Mouse (Mus musculus) heart, postnatal 10 days (tissue): ENCODE data around the gene Ckap4. TPM values are rescaled to one million over a fixed set of nuclear protein-coding genes. Genes with fewer than 3 reads are reported as not detected.

Source experiments
- DNase-seq, 2 experiments: peaks; one replicate each; pipeline ENCODE4 v3.0.0; 2021
- intact Hi-C: fragments of 180-260 bp; cut with DNase I; formaldehyde crosslinking; loops from one replicate; pipeline ENCODE4 v1.15.1; 2025
- total RNA-seq, 2 experiments: library from RNA; stranded (reverse); gene quantifications; 2 replicates each; pipeline ENCODE4 v1.2.3; 2021

Ckap4 gene
- 10 to 100 TPM; 74.8 to 86.4 TPM for total RNA-seq

DNA sequence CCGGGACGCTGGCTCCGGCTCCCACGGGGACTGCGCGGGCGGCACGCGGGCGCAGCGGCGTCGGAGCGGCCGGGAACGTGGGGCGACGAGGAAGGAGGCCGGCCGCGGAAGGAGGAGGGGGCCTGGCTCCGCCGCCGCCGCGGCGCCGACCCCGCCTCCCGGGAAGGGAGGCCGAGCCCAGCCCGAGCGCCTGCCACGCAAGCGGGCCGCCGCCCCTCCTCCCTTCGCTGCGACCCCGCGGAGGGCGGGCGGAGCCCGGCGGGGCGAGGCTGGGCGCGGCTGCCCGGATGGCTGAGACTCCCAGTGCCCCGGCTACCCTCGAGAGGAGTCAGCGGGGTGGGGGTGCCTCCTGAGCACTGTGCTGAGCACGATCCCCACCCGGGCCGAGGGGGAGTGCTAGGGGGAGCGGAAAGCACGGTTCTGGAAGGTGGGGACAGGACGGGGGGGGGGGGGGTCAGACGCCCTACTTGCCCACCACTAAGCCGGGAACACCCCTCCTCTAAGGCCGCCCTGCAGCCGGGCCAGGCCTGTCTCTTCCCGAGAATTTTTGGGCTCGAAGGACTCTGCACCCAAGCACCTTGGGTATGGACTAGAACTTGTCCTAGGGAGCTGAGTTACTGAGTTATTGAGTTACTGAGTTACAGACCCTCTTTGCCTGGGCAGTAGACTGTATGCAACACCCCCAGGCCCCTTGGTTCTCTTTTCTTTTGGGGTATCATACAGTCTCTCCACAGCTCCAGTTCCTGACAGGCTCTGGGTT is at the start of gene Ckap4:
Gene Ckap4 (minus strand): TSS at position 151 of the 760 bp plus-strand sequence.
- intact Hi-C loops: loop anchor here (1.0 to 2.0 kb wide), 3 partner anchors 43 to 88 kb away; partner anchors contain the start of genes Polr3b and Tcp11l2
- peak; percentile 78 to 87 for DNase-seq

DNA sequence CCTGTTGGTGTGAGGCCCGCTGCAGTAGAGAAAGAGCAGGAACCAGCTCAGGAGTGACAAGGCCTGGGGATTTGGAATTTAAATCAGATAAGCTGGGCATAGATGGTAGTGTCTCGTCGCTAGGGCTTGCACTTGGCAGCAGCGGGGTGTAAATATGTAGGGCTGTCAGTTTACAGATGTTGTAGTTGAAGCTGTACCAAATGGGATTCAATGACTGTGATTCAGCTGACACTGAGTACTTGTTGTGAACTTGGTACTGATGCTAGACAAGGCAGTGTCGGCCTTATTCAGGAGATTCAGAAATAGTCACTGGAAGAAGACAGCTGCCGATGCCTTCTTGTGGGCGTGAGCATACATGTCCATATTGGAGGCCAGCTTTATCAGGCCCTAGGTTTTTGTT is 48.4 kb upstream of the Ckap4 start:
- DNase-seq: no peak
- intact Hi-C loops: no loop called here

DNA sequence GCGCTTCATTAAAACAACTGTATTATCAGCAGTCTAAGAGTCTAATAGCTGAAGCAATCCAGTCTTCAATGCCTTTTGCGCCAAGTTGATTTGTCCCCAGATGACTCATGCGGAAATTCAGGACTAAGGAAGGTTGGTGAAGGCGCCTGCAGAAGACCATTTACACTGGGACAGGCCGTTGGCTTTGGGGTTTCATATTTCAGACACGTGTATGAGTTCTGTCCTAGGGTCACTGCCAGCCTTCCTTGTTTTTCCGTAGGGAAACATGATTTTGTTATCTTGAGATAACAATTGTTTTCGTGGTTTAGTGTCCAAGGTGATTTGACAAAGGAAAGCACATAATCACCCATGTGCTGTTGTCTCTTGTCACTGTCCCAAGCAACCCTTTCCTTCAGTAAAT is 47.3 kb upstream of the Ckap4 start:
- peak; percentile 61 to 65 for DNase-seq
- intact Hi-C loops: no loop called here

DNA sequence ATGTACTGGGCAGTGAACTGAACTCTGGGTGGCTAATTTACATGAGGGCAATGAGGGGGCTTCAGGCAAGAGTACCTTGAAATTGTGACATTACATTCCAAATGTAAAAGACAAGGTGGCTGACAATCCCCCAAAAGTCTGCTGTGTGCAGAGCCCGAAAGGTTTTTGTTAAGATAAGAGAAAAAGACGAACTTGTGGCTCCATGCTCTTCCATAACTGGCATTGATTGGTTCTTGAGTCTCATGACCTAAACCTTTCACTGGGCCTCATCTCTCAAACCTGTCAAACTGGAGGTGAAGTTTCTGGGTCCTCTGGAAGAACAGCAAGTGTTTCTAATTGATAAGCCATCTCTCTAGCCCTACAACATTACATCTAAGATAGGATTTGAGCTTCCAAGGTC is 45.7 kb upstream of the Ckap4 start:
- intact Hi-C loops: loop anchor here (5.0 kb wide), 1 partner anchor 62 kb away; no protein-coding TSS in a partner anchor
- no peak for DNase-seq

DNA sequence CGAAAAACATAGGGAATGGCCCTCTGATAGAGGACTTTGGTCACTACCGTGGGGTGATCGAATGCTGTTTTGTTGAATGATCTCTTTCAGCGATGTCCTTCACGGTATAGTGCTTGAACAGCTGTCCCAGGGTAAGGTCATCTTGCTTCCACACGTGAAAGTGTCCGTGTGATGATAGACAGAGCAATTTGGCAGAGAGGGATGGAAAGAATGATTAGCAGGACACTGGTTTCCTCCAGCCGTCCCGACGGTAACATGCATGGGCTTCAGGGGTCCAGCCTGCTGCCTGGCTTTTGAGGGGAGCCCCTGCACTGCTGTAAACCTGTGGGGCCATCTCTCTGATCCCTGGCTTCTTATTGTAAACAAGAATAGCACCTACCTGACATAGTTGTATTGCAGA is 44.9 kb upstream of the Ckap4 start:
- intact Hi-C loops: loop anchor here (5.0 kb wide), 1 partner anchor 61 kb away; no protein-coding TSS in a partner anchor
- DNase-seq: peak in 1 of 2 experiments; percentile 36

DNA sequence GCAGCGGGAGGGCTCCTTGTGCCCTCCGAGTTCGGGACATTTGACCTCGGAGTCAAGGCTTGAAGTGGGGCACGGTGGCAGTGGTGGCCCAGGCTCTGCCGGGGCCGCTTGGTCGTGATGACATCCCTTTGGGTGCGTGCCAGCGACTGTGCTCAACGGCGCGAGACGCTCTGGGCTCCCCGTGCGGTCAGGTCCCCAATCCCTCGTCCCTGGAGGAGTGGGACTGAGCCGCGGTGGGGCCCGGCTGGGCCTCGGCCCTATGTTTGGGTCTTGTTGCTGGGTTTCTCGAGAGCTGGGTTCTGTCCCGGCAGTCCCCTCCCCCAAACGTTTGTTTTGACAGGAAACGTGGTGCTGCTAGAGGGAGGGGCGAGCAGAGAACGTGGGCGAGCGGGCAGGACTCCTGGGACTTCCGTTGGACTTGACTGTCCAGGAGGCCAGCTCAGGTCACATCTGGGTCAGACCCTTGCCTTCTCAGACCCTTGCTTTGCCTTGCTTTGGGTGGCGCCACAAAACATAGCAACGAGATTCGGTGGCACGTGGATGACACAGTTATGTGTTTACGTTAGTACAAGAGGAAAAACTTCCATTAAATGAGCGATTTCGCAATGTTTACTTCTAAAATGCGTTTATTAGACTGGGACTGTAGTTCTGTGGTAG is 43.3 kb upstream of the Ckap4 start:
- peak; percentile 90 to 91 for DNase-seq
- intact Hi-C loops: loop anchor here (2.0 to 5.0 kb wide), 3 partner anchors 42 to 60 kb away; partner anchors contain the start of genes Ckap4 and Polr3b

DNA sequence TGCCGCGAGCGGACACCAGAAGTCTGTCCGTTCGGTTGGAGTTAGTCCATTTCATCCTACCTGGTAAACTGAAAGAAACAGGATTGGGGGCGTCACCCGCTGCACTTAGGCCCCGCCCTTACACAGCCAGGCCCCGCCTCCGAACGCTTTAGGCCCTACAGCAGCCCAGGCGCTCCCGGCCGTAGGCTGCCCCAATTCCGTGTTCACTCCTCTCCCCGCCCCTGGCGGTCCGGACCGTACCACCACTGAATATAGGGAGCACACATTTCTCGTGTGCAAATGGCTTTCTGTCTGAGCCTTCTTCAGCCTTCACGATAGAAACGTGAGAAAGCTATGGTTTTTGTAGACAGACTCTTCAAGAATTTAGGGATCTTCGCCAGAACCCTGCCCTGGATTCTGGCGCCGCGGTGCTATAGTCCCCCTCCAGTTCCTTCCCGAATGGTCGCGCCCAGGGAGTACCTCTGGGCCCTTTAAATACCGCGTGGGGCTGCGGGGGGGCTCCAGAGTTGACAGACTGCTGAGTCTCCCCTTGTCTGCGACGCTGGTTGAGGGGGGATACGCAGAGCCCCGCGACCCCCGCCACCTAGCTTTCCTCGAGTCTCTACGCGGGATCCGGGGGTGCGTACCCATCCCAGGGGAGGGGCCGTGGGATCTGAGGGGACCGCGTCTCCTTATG is 42.7 kb upstream of the Ckap4 start, which contains the start of gene Tcp11l2:
Gene Tcp11l2 (plus strand): TSS at position 232 of the 676 bp plus-strand sequence.
- peak; percentile 96 for DNase-seq
- intact Hi-C loops: loop anchor here (2.0 to 5.0 kb wide), 3 partner anchors 42 to 59 kb away; partner anchors contain the start of genes Ckap4 and Polr3b

DNA sequence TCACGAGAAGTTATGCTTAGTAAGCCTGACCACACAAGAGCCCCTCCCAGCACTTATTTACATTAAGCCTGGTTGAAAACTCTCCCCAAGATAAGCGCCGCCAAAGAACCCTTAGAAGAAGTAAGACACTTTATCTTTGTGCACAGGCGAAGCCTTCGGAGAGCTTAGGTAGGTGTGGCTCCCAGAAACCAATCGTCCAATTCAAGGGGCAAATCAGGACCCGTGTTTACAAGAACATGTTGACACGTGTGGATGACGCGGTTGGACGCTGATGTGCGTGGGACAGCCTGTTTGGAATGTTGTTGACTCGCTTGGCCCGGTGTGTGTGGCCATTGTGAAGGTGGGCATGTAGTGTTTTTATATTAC is 42.1 kb upstream of the Ckap4 start:
- intact Hi-C loops: loop anchor here (2.0 to 5.0 kb wide), 3 partner anchors 41 to 59 kb away; partner anchors contain the start of genes Ckap4 and Polr3b
- DNase-seq: no peak

DNA sequence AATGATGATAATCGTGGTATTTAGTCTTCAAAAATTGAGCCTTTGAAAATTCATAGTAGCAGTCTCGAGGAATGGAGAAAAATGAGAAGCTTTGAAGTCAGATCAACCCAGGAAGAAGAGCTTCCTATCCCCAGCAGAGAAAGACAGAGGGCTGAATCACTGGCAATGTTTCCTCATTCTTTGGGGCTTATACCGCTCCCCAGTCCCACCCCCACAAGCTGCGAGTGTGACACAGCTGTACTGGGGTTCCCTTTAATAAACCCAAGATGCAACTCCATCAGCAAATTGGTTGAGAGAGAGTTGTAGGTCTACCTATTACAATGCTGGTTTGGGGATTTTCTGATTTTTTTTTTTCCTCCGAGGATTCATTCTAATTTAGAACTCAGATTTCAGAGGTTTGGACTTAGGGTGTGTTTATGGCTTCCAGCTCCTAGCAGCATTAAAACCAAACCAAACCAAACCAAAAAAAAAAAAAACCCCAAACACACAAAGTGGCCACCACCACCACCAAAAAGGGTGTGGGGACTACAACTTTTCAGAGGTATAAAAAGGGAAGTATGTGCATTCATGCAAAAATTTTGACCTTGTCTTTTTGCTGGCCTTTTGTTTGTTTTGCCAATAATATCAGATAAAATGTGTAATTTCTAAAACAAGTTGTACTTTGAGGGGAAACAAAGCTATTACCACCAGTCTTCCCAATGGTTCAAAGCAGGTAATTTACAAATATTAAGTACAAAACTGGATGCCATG is 40.0 kb upstream of the Ckap4 start:
- DNase-seq: no peak
- intact Hi-C loops: no loop called here

DNA sequence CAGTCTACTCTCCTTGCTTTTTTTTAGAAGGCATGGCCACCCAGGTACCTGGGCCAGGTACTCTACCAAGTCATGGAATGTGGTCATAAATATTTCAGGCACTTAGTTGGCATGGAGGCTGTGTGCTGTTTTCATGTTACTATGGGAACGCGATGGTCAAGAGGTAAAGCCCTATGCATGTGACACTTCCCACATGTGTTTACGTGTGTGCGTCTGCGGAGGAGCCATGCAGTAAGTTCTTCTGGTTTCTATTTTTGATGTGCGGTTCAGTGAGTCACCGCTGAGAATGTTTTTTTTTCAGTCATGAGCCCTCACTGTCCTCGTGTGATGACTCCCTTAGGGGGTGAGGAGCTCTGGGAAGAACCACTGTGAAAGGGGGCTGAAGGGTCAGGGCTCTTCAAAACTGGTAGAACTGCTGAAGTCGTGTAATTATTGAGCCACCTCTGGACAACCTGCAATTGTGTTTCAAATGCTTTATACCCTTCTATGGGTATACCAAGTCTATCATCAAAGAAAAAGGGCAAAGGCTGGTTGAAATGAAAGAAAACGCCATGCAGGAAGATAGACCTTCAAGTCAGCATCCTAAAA is 37.3 kb upstream of the Ckap4 start:
- intact Hi-C loops: no loop called here
- no peak for DNase-seq

DNA sequence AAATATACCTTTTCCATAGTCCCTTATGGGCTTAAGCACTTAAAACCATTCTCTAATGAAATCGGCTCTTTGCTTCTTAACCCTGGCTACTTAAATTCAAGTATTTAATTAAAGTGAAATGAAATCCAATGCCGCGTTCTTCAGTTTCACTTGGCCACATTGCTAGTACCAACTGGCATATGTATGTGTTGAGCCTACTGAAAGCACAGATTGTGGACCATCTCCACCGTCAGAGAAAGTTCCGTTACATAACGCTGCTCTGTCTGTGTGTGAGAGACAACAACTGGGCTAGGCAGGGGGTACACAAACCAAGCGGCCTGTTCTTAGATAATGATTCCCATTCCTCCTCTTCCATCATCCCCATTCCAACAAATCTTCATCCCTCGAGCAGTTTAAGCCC is 30.6 kb upstream of the Ckap4 start:
- DNase-seq: no peak
- intact Hi-C loops: no loop called here

DNA sequence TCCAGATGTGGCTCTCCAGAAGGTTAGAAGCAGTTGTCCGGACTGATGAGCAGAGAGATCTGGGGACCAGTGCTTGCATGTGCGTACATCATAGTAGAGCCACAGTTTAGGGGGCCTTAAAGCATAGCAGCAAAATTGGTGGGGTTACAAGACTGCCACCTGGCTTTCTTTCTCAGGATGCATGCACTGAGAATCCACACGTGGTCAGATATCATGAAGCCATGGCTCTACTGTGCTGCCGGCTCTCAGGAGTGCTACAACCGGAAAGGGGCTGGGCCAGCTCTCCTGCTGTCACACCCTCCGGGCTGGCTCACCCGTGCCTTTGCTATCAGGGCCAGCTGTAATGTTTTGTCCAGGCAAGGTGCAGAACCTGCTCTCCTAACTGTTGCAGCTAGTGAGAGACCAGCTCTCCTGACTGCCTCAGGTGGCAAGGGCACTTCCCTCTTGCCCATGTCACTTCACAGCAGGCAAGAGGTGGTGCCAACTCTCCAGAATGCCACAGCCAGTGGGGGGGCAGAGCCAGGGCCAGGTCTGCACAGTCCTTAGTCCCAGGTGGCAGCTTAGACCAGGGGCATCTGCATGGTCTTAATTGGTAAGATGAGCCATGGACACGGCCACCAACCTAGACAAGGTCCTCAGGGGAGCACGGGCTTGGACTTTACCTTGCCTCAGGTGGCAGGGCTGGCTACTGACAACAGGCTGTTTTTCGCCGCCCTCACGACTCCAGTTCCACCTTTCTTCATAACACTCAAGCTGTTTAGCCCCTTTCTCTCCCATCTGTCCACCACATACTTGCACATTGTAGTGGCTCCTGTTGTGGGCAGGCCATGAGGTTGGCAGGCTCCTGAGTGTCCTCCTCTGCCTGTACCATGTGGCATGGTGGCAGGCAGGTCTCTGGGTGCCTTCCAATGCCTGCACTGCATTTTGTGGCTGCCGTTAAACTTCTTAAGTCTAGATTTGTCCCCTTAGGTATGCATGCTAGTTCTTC is 29.0 kb upstream of the Ckap4 start:
- DNase-seq: peak; percentile 42 to 45
- intact Hi-C loops: loop anchor here (2.0 kb wide), 1 partner anchor 48 kb away; no protein-coding TSS in a partner anchor

DNA sequence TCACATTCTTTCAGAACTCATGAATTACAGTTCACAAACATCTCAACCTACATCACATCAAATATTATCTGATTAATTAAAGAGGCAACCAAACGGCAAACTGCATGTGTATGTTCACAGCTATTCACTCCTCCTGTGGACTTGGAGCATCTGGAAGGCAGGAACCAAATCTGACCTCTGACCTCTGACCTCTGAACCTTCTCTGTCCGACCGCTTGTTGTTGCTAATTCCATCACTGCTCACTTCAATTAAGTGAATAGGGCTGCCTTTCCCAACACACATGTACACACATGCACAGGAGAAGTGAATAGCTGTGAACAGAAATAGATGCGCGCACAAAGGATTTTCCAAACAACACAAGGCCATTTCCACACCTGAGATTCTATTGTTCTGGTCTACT is 28.3 kb upstream of the Ckap4 start:
- intact Hi-C loops: loop anchor here (2.0 kb wide), 1 partner anchor 47 kb away; no protein-coding TSS in a partner anchor

DNA sequence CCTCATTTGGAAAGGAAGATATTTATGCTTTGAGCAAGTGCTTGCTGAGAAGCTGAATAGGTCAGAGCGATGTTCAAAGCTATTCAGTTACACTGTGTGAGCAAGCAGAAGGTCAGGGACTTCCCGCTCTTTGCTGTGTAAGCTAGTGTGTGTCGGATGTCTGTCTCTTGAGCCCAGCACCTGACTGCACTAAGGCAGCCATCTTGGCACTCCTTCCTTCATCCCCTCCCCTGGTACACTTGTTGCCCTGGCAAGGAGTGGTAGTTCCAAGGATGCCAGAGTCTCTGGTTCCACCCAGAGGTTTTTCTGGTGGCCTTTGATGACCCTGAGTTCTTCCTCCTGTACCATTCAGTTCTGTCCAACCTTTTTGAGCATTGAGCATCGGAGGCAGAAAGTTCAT is 26.1 kb upstream of the Ckap4 start:
- DNase-seq: no peak
- intact Hi-C loops: no loop called here

More for the DNA sequence above, 28.3 kb upstream of the Ckap4 start:
- DNase-seq: no peak

DNA sequence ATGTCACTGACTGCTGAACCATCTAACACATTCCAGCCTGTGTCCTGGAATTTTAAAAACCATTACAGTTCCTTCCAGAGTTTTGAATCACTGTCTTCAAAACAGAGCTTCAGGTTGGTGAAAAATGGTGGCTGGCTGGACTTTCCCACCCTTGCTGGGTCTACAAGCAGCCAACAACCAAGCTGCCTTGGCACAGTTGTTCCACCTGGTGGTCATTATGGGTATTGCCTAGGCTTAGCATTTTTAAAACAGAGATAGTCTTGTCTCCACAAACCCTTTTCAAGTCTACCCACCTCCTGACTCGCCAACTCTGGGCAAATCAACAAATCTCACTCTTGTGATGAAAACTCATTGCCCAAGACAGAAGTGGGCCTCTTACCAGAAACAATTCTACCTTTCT is 24.6 kb upstream of the Ckap4 start:
- intact Hi-C loops: no loop called here
- DNase-seq: no peak

DNA sequence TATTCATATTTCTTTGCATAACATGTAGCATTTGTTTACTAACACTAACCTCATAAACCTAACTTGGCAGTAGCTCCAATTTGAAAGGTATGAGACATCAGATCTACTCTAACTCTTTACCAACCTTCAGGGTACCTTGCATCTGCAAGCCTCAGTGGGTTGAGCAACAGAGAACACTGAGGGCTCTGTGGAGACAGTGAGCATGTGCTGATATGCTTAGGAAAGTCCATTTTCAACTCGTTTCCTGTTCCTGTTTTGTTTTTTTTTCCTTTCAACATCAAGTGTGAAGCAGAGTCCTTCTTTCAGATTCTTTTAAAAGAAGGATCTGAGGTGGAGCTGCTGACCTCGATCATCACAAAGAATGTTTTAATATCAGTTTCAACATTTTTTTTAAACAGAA is 22.3 kb upstream of the Ckap4 start:
- intact Hi-C loops: no loop called here
- DNase-seq: no peak

DNA sequence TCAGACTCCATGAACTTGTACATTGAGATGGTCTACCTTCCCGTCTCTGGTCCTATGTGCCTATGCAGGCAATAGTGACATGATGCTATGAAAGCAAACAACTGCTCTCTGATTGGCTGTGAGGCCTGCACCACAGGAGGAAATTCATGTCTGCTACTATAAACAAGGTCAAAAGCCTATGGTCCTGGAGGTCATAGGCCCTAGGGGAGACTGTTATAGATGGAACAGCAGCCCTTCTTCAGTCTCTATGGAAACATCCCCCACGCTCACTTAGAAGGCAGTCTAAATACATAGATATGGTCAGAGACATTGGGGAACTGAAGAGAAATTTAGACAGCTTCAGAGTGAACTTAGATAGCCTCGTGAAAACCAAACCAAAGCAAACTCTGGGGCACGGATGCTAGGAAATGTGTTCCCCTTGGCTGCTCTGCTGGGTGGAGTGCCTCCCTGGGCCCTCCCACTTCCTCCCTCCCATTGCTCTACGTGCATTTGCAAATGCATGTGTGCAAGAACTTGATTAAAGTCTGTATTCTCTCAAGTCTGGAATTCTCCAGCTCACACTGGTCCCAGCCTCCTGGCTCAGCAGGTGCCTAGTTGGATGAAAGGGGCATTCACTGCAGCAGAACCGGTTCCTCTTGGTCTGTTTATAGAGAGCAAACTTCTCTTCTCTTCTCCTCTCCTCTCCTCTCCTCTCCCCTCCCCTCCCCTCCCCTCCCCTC is 20.6 kb upstream of the Ckap4 start:
- intact Hi-C loops: no loop called here
- no peak for DNase-seq

DNA sequence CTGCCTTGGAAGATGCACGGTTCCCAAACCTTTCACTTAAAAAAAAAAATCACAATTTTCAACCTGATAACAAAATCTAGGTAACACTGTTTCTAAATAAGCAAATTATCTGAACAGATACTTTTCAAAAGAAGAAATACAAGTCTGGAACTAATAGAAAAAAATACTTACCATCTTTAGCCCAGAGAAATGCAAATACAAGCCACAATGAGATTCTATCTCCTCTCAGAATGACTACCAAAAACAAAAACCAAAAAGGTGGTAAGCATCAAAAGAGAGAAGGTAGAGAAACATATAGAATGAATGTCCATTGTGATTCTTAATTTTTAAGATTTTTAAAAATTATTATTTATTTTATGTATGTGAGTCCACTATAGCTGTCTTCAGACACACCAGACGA is 18.6 kb upstream of the Ckap4 start:
- DNase-seq: no peak
- intact Hi-C loops: no loop called here
